Mouse (Mus musculus) thymus, postnatal 4 days (tissue): ENCODE measurements around the gene Vcp.
A peak's percentile ranks its signal among the peaks of the same experiment; 100 is the strongest.

Source experiments
- DNase-seq: peaks from one replicate; pipeline ENCODE4 v3.0.0; 2021

Vcp gene

GRCm38 (mm10) chr4:42969304-42969703, 31.0 kb downstream of the Vcp start, which contains the start of gene 1700022I11Rik:
TSS of gene 1700022I11Rik (plus strand) at chr4:42969604.
- no peak for DNase-seq

GRCm38 (mm10) chr4:42965039-42965719, 35.1 kb downstream of the Vcp start:
- peak; percentile 58 for DNase-seq

GRCm38 (mm10) chr4:42963480-42963879, 36.8 kb downstream of the Vcp start:
- peak; percentile 65 for DNase-seq

- DNase-seq, result peak; percentile 78
Observed at GRCm38 (mm10) chr4:42961592-42961991, 38.7 kb downstream of the Vcp start.

GRCm38 (mm10) chr4:42959382-42959781, 40.9 kb downstream of the Vcp start:
- no peak for DNase-seq

- DNase-seq, result no peak
Observed at GRCm38 (mm10) chr4:42958942-42959341, 41.4 kb downstream of the Vcp start.

GRCm38 (mm10) chr4:42957979-42958378, 42.3 kb downstream of the Vcp start:
- no peak for DNase-seq

GRCm38 (mm10) chr4:42957306-42957705, 43.0 kb downstream of the Vcp start:
- no peak for DNase-seq

- DNase-seq, result no peak
Observed at GRCm38 (mm10) chr4:42956581-42956980, 43.7 kb downstream of the Vcp start.

GRCm38 (mm10) chr4:42955200-42955599, 45.1 kb downstream of the Vcp start:
- no peak for DNase-seq

- DNase-seq, result peak; percentile 73
Observed at GRCm38 (mm10) chr4:42954297-42954696, 46.0 kb downstream of the Vcp start.

- DNase-seq, result no peak
Observed at GRCm38 (mm10) chr4:42953435-42954094, 46.7 kb downstream of the Vcp start.

- no peak for DNase-seq
Observed at GRCm38 (mm10) chr4:42952563-42952962, 47.7 kb downstream of the Vcp start.

- DNase-seq, result no peak
Observed at GRCm38 (mm10) chr4:42951206-42952195, 48.8 kb downstream of the Vcp start.

- peak; percentile 94 for DNase-seq
Observed at GRCm38 (mm10) chr4:42950065-42950558, 50.2 kb downstream of the Vcp start.

GRCm38 (mm10) chr4:42949676-42950051, 50.6 kb downstream of the Vcp start, which contains the start of gene Dnajb5:
TSS of gene Dnajb5 (plus strand) at chr4:42949814.
- peak; percentile 95 for DNase-seq

GRCm38 (mm10) chr4:42949051-42949675, 51.1 kb downstream of the Vcp start:
- no peak for DNase-seq

GRCm38 (mm10) chr4:42948527-42948926, 51.8 kb downstream of the Vcp start:
- DNase-seq, result no peak

GRCm38 (mm10) chr4:42946733-42947290, 53.5 kb downstream of the Vcp start:
- DNase-seq, result no peak

- DNase-seq, result peak; percentile 66
Observed at GRCm38 (mm10) chr4:42945952-42946351, 54.4 kb downstream of the Vcp start.

GRCm38 (mm10) chr4:42945445-42945844, 54.9 kb downstream of the Vcp start:
- DNase-seq, result no peak

GRCm38 (mm10) chr4:42945043-42945442, 55.3 kb downstream of the Vcp start:
- no peak for DNase-seq
